Mouse (Mus musculus) hindbrain, embryonic 14.5 days (tissue): ENCODE results near the gene Mroh2a. TPM values are rescaled to one million over a fixed set of nuclear protein-coding genes. Genes with fewer than 3 reads are reported as not detected.
A peak's percentile ranks its signal among the peaks of the same experiment; 100 is the strongest.

Experiments
- ATAC-seq: fragments of 200-750 bp; cut with Nextera tagmentation; 2 replicates; pipeline ENCODE4 v1.8.0; 2017; ENCODE audit warnings: moderate number of reproducible peaks, mild to moderate bottlenecking, moderate TSS enrichment, moderate library complexity; ENCODE audit not compliant: low FRiP score
- DNase-seq: peaks from one replicate; pipeline ENCODE4 v3.0.0-alpha.2; 2015; ENCODE audit warnings: low spot score
- H3K27ac ChIP-seq: fragments of 300-500 bp; sonication (generic); 2 replicates; pipeline ENCODE4 v1.5.1; 2014; ENCODE audit warnings: mild to moderate bottlenecking, moderate library complexity
- H3K27me3 ChIP-seq: fragments of 300-500 bp; sonication (generic); 2 replicates; pipeline ENCODE4 v1.6.1; 2014; ENCODE audit warnings: mild to moderate bottlenecking, low read length, mixed read lengths; ENCODE audit not compliant: control insufficient read depth, insufficient read depth
- H3K36me3 ChIP-seq: fragments of 300-500 bp; sonication (generic); replicated peaks from 2 replicates; pipeline ENCODE4 v1.6.1; 2014; ENCODE audit not compliant: control insufficient read depth, insufficient read depth
- H3K4me1 ChIP-seq: fragments of 300-500 bp; sonication (generic); replicated peaks from 2 replicates; pipeline ENCODE4 v1.6.1; 2014; ENCODE audit warnings: antibody characterized with exemption, low read length, mixed read lengths; ENCODE audit not compliant: control insufficient read depth, insufficient read depth
- H3K4me2 ChIP-seq: fragments of 300-500 bp; sonication (generic); replicated peaks from 2 replicates; pipeline ENCODE4 v1.6.1; 2014; ENCODE audit warnings: mild to moderate bottlenecking, moderate library complexity
- H3K4me3 ChIP-seq: fragments of 300-500 bp; sonication (generic); replicated peaks from 2 replicates; pipeline ENCODE4 v1.5.1; 2014; ENCODE audit warnings: mild to moderate bottlenecking, low read length
- H3K9ac ChIP-seq: fragments of 300-500 bp; sonication (generic); 2 replicates; pipeline ENCODE4 v1.6.1; 2014
- H3K9me3 ChIP-seq: fragments of 300-500 bp; sonication (generic); 2 replicates; pipeline ENCODE4 v1.6.1; 2016; ENCODE audit warnings: low read length; ENCODE audit not compliant: control insufficient read depth
- WGBS: fragments of 180-500 bp; shearing (Covaris S2); extraction: QIAGEN DNeasy Blood & Tissue Kit; methylation state at CpG from one replicate; pipeline ENCODE4 v1.1.7; 2014; 5-methylcytosine and 5-hydroxymethylcytosine counted together
- polyA plus RNA-seq: library from polyadenylated mRNA; unstranded; fragments of >200 nt; fragmentation: Nextera tagmentation; extraction: Ambion mirVana; gene quantifications from 2 replicates; pipeline ENCODE4 v1.2.1, GENCODE M21; 2014

Mroh2a gene
- polyA plus RNA-seq = 1.1 and 2.0 TPM in 2 replicates

GRCm38 (mm10) chr1:88226670-88227379 is at the start of gene Mroh2a:
Gene Mroh2a, plus strand, starts transcription at chr1:88226986.
- Histone ChIP-seq H3K4me2 (no peak within 1 kb of the TSS), H3K4me3 (no peak within 1 kb of the TSS), H3K27me3 (no peaks in the 10 kb centered on the region), H3K9me3 (peaks cover 73% of the 10 kb centered on the region), H3K9ac (no peak within 1 kb of the TSS), H3K4me1 (no peaks in the 10 kb centered on the region), H3K36me3 (no peaks in the 10 kb centered on the region), H3K27ac (no peak within 1 kb of the TSS)
- ATAC-seq (no peak), DNase-seq (no peak)
- WGBS = 58% methylated on average over 5 of the region's 5 CpGs

- Histone ChIP-seq H3K36me3 (no peaks in the 10 kb centered on the region), H3K27ac (no peak overlapping the region), H3K9me3 (0 out of 2 replicates have a peak, but pooled peaks cover 8% of the 10 kb centered on the region), H3K4me3 (no peak overlapping the region), H3K27me3 (no peaks in the 10 kb centered on the region), H3K9ac (no peak overlapping the region), H3K4me1 (no peaks in the 10 kb centered on the region), H3K4me2 (no peak overlapping the region)
- DNase-seq (no peak), ATAC-seq (no peak)
- WGBS = 100% methylated on average over 1 of the region's 1 CpGs
Measured at GRCm38 (mm10) chr1:88179657-88180056, 47.1 kb upstream of the Mroh2a start.

GRCm38 (mm10) chr1:88186325-88186935 is 40.4 kb upstream of the Mroh2a start:
- Histone ChIP-seq H3K4me2 (no peak overlapping the region), H3K27ac (no peak overlapping the region), H3K4me1 (no peaks in the 10 kb centered on the region), H3K9ac (no peak overlapping the region), H3K27me3 (no peaks in the 10 kb centered on the region), H3K4me3 (no peak overlapping the region), H3K36me3 (no peaks in the 10 kb centered on the region), H3K9me3 (no peaks in the 10 kb centered on the region)
- DNase-seq (no peak), ATAC-seq (no peak)
- 94% methylated on average over 5 of the region's 5 CpGs for WGBS

- Histone ChIP-seq H3K27ac (no peak overlapping the region), H3K27me3 (no peaks in the 10 kb centered on the region), H3K4me2 (no peak overlapping the region), H3K4me1 (no peaks in the 10 kb centered on the region), H3K4me3 (no peak overlapping the region), H3K36me3 (no peaks in the 10 kb centered on the region), H3K9ac (no peak overlapping the region), H3K9me3 (no peaks in the 10 kb centered on the region)
- ATAC-seq = no peak
- WGBS = 68% methylated on average over 3 of the region's 3 CpGs
- DNase-seq = no peak
Measured at GRCm38 (mm10) chr1:88192136-88192535, 34.6 kb upstream of the Mroh2a start.

DNA sequence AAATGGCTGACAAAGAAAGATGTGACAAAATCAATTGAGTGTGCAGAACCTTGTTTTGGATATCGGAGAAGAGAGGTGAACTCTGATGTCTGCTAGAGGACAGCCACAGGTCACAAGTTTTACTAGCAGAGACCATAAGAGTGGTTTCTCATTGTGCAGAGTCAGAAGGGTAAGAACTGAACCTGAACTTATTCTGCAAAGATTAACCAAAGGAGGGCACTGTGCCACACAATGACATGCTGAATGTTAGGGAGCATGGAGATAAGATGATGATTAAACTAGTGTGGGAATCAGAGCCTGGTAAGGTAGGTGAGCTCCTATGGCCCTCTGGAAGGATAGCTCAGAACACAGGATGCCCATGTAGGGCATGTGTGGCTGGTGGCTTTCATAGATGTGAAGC is 31.1 kb upstream of the Mroh2a start:
- Histone ChIP-seq H3K4me1 (no peaks in the 10 kb centered on the region), H3K27me3 (no peaks in the 10 kb centered on the region), H3K9me3 (no peaks in the 10 kb centered on the region), H3K4me3 (no peak overlapping the region), H3K36me3 (no peaks in the 10 kb centered on the region), H3K27ac (no peak overlapping the region), H3K9ac (no peak overlapping the region), H3K4me2 (no peak overlapping the region)
- no peak for DNase-seq
- no peak for ATAC-seq
- 86% methylated on average over 1 of the region's 1 CpGs for WGBS

- H3K4me3 ChIP-seq = no peak overlapping the region
- no peak overlapping the region for H3K4me2 ChIP-seq
- no peaks in the 10 kb centered on the region for H3K9me3 ChIP-seq
- 81% methylated on average over 3 of the region's 3 CpGs for WGBS
- no peak overlapping the region for H3K27ac ChIP-seq
- H3K9ac ChIP-seq = no peak overlapping the region
- ATAC-seq (no peak), DNase-seq (no peak)
- no peaks in the 10 kb centered on the region for H3K27me3 ChIP-seq
- H3K4me1 ChIP-seq = no peaks in the 10 kb centered on the region
- no peaks in the 10 kb centered on the region for H3K36me3 ChIP-seq
Measured at GRCm38 (mm10) chr1:88197443-88197842, 29.3 kb upstream of the Mroh2a start.

DNA sequence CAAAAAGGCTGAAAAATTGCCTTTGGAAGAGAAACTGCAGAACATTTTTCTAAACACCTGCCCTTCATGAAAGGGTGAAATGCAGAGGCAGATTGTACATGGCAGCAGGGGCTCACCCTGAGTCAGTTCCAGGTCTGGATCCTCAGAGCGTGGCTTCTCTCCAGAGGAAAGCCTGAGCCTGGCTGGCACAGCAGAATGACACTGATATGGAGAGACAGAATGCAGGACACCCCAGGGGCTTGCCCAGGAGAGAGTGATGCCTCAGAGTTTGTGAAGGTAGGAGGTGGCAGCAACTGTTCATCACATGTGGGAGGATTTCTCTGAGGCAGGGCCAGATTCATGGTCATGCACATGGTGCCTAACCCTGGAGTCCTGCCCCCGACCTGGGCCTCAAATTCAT is 26.8 kb upstream of the Mroh2a start:
- H3K27me3 ChIP-seq = no peaks in the 10 kb centered on the region
- no peak overlapping the region for H3K4me2 ChIP-seq
- no peak overlapping the region for H3K4me3 ChIP-seq
- peaks cover 13% of the 10 kb centered on the region; the same call in 1 of the 2 replicates for H3K9me3 ChIP-seq
- H3K4me1 ChIP-seq = no peaks in the 10 kb centered on the region
- WGBS = 81% methylated on average over 2 of the region's 2 CpGs
- ATAC-seq = no peak
- no peaks in the 10 kb centered on the region for H3K36me3 ChIP-seq
- H3K27ac ChIP-seq = no peak overlapping the region
- H3K9ac ChIP-seq = no peak overlapping the region
- no peak for DNase-seq

DNA sequence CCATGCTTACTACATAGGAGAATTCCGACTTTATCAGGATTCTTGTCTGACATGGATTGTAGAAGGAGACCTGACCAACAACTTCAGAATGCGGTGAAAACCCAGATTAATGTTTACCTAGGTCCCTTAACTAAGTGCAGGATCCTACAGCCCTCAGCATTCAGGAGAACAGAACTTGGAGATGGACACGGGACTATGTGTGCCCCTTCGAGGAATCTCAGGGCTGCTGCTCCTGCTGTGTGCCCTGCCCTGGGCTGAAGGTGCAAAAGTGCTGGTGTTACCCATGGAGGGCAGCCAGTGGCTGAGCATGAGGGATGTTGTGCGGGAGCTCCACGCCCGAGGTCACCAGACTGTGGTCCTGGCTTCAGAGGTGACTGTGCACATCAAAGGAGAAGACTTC is 26.3 kb upstream of the Mroh2a start, which contains the start of gene Ugt1a2:
Gene Ugt1a2 (plus strand): TSS at position 146 of the 400 bp plus-strand sequence.
- Histone ChIP-seq H3K27ac (no peak within 1 kb of the TSS), H3K27me3 (no peaks in the 10 kb centered on the region), H3K9ac (no peak within 1 kb of the TSS), H3K4me2 (no peak within 1 kb of the TSS), H3K9me3 (peaks cover 14% of the 10 kb centered on the region; the same call in 1 of the 2 replicates), H3K4me3 (no peak within 1 kb of the TSS), H3K4me1 (no peaks in the 10 kb centered on the region), H3K36me3 (no peaks in the 10 kb centered on the region)
- no peak for ATAC-seq
- no peak for DNase-seq
- WGBS = 89% methylated on average over 7 of the region's 7 CpGs

DNA sequence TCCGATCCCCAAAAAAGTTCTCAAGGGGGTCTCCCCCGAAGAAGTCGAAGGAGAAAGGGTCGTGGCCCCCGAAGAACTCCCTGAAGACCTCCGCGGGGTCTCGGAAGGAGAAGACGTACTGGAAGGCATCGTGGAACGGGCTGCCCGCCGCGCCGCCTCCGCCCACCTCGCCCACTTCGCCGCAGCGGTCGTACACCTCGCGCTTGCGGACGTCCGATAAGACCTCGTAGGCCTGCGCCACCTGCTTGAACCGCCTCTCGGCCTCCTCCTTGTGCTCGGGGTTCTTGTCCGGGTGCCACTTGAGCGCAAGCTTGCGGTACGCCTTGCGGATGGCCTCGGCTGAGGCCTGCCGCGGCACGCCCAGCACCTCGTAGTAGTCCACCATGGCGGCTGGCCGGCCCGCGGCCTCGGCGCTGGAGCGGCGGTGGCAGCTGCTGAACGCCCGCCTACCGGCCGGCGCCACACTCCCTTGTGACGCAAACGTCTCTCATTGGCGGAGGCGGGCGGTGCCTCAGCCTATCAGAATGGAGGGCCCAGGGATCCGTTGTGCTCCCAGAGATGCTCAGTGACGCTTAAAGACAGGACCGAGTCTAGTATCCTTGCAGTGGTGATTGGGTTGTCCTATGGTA is 21.4 kb upstream of the Mroh2a start, which contains the start of gene Dnajb3:
Gene Dnajb3 (minus strand): TSS at position 489 of the 629 bp plus-strand sequence.
- H3K4me1 ChIP-seq = no peaks in the 10 kb centered on the region
- peak; percentile 87 for DNase-seq
- H3K9me3 ChIP-seq = peaks cover 17% of the 10 kb centered on the region; the same call in 1 of the 2 replicates
- H3K27ac ChIP-seq = peak within 1 kb of the TSS; percentile 18; the same call in 1 of the 2 replicates
- peak within 1 kb of the TSS; percentile 39 for H3K4me3 ChIP-seq
- peak within 1 kb of the TSS; percentile 62 for H3K9ac ChIP-seq
- no peaks in the 10 kb centered on the region for H3K27me3 ChIP-seq
- no peaks in the 10 kb centered on the region for H3K36me3 ChIP-seq
- peak within 1 kb of the TSS; percentile 67 for H3K4me2 ChIP-seq
- WGBS = 5% methylated on average over 62 of the region's 62 CpGs
- ATAC-seq = peak; percentile 100
